Mouse (Mus musculus) liver, embryonic 13.5 days (tissue): ENCODE data around the gene Zfp933. TPM values are rescaled to one million over a fixed set of nuclear protein-coding genes. Genes with fewer than 3 reads are reported as not detected.
"Not testable (repeated sequence)": the region's sequence is repeated elsewhere in the genome, so short reads cannot be mapped to it uniquely, and the experiment has no call there.

Experiments
- ATAC-seq: fragments of 200-750 bp; cut with Nextera tagmentation; 2 replicates; pipeline ENCODE4 v1.8.0; 2017; ENCODE audit warnings: low read depth, mild to moderate bottlenecking, moderate number of reproducible peaks, moderate library complexity
- DNase-seq: peaks from one replicate; pipeline ENCODE4 v3.0.0; 2022
- H3K27ac ChIP-seq: fragments of 300-500 bp; sonication (generic); 2 replicates; pipeline ENCODE4 v1.5.1; 2015; ENCODE audit warnings: moderate library complexity, mild to moderate bottlenecking, inconsistent platforms
- H3K27me3 ChIP-seq: fragments of 300-500 bp; sonication (generic); 2 replicates; pipeline ENCODE4 v1.6.1; 2015; ENCODE audit warnings: mild to moderate bottlenecking, inconsistent platforms
- H3K36me3 ChIP-seq: fragments of 300-500 bp; sonication (generic); 2 replicates; pipeline ENCODE4 v1.6.1; 2015; ENCODE audit warnings: mild to moderate bottlenecking, inconsistent platforms
- H3K4me1 ChIP-seq: fragments of 300-500 bp; sonication (generic); replicated peaks from 2 replicates; pipeline ENCODE4 v1.6.1; 2015; ENCODE audit warnings: inconsistent platforms
- H3K4me2 ChIP-seq: fragments of 300-500 bp; sonication (generic); 2 replicates; pipeline ENCODE4 v1.6.1; 2015; ENCODE audit warnings: inconsistent platforms, mild to moderate bottlenecking, moderate library complexity
- H3K4me3 ChIP-seq: fragments of 300-500 bp; sonication (generic); replicated peaks from 2 replicates; pipeline ENCODE4 v1.5.1; 2015; ENCODE audit warnings: mild to moderate bottlenecking, inconsistent platforms
- H3K9ac ChIP-seq: fragments of 300-500 bp; sonication (generic); 2 replicates; pipeline ENCODE4 v1.6.1; 2015; ENCODE audit warnings: mild to moderate bottlenecking, inconsistent platforms
- H3K9me3 ChIP-seq: fragments of 300-500 bp; sonication (generic); replicated peaks from 2 replicates; pipeline ENCODE4 v1.6.1; 2016; ENCODE audit warnings: inconsistent platforms
- WGBS: fragments of 180-500 bp; shearing (Covaris S2); methylation state at CpG from one replicate; pipeline ENCODE4 v1.1.7; 2015; ENCODE audit not compliant: insufficient replicate concordance; 5-methylcytosine and 5-hydroxymethylcytosine counted together
- polyA plus RNA-seq: library from polyadenylated mRNA; unstranded; fragments of >200 nt; fragmentation: Nextera tagmentation; extraction: Ambion mirVana; gene quantifications from 2 replicates; pipeline ENCODE4 v1.2.1, GENCODE M21; 2015

Gene Zfp933
- polyA plus RNA-seq, 1 experiment from 2014 or later, result 1.3 TPM

DNA sequence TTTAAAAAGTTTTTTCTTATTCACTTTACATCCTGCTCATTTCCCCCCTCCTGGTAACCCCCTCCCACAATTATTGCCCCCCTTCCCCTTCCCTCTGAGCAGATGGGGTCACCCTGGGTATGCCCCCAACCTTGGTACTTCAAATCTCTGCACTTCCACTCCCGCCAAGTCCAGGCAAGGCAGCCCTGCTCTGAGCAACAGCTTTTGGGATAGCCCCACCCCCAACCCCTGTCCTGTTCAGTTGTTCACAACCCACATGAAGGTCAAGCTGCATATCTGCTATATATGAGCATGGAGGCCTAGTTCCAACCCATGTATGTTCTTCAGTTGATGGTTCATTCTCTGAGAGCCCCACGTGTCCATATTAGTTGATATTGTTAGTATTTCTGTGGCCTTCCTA lies 2.6 kb upstream of the Zfp933 start:
- Histone ChIP-seq H3K27me3 (no peaks in the 10 kb centered on the region), H3K9ac (no peak overlapping the region), H3K4me1 (peaks cover 24% of the 10 kb centered on the region), H3K36me3 (no peaks in the 10 kb centered on the region), H3K4me3 (no peak overlapping the region), H3K27ac (no peak overlapping the region), H3K9me3 (no peaks in the 10 kb centered on the region), H3K4me2 (no peak overlapping the region)
- ATAC-seq (no peak), DNase-seq (no peak)
- 77% methylated on average over 2 of the region's 2 CpGs for WGBS

DNA sequence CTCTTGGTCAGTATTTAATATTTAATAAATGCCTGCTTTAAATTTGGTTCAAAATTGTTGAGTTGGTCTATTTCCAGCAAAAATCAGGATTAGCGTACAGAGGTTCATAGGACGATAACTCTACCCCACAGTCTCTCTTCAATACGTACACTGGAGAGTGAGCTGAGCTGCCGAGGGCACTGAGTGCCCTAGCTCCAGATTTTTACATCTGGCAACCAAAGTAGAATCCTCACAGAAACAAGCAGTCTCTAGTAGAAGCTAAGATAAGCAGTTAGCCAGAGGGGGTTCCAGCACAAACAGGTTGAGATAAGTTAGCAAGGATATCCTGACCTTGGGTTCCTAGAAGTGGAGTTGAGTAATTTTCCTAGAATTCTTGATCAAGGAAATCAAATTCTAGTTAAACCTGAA lies 422 bp upstream of the Zfp933 start:
- no peak for DNase-seq
- Histone ChIP-seq H3K4me1 (peaks cover 24% of the 10 kb centered on the region), H3K9ac (peak overlapping the region; percentile 76), H3K27me3 (no peaks in the 10 kb centered on the region), H3K36me3 (peaks cover 5% of the 10 kb centered on the region; the same call in 1 of the 2 replicates), H3K4me2 (peak overlapping the region; percentile 72), H3K4me3 (peak overlapping the region; percentile 77), H3K27ac (peak overlapping the region; percentile 21), H3K9me3 (no peaks in the 10 kb centered on the region)
- peak; percentile 69 for ATAC-seq
- WGBS, result 3% methylated on average over 4 of the region's 4 CpGs

DNA sequence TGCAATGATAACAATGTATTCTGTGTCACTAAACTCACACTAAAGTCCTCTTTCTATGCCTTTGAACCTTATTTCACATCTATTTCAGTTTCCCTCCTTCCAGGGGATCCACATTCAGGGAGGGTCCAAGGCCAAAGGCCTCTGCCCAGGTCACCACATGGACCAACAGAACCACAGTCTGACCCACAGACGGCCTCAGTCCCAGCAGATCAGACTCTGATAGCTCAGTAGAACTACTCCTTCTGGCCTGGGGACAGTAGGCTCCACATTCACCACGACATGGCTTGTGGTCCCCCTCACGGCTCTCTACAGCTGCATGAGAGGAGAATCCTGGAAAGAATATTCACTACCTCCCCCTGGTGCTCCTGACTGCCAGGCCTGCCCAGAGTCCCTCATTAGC lies 5.3 kb downstream of the Zfp933 start:
- Histone ChIP-seq H3K9me3 (no peaks in the 10 kb centered on the region), H3K4me2 (no peak overlapping the region), H3K27ac (no peak overlapping the region), H3K4me3 (no peak overlapping the region), H3K36me3 (peaks cover 24% of the 10 kb centered on the region), H3K9ac (no peak overlapping the region), H3K27me3 (no peaks in the 10 kb centered on the region), H3K4me1 (peaks cover 6% of the 10 kb centered on the region)
- no peak for ATAC-seq
- 79% methylated on average over 3 of the region's 3 CpGs for WGBS
- DNase-seq, result no peak

DNA sequence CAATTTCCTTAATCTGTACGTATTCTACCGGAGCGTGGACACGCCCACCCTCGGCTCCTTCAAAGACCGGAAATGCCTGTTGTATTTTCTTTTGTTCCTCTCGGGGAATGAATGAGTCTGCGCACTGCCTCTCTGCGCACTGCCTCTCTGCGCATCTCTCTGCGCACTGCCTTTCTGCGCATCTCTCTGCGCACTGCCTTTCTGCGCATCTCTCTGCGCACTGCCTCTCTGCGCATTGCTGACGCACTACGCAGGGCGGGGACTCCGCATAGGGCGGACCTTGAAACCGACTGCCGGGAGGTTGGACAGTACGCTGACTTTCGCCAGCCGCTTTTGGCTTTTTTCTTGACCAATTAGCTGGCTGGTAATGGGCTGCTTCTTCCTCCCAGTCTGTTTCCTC lies 8.9 kb downstream of the Zfp933 start:
- DNase-seq, H3K27me3 ChIP-seq: not testable (repeated sequence)
- 95% methylated on average over 21 of the region's 26 CpGs for WGBS

DNA sequence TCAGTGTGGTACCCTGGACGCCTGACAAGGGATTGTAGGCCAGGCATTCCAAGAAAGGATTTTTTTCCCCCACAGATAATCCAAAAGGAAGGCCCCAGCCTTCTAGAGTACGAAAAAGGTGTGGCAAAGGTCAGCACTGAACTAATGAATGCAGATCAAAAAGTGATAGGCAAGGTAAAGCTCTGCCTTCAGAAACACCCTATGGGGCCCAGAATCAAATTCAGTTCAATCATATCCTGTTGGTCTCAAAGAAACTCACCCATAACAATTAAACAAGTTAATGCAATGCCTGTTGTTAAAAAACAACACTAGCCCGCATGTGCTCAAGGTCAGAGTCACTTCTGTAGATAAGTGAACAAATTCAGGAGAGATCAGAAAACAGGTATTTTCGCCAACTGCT lies 23.8 kb downstream of the Zfp933 start:
- H3K4me2 ChIP-seq, result no peak overlapping the region
- H3K9ac ChIP-seq, result no peak overlapping the region
- no peak for DNase-seq
- 72% methylated on average over 4 of the region's 4 CpGs for WGBS
- H3K4me3 ChIP-seq, result no peak overlapping the region
- no peaks in the 10 kb centered on the region for H3K4me1 ChIP-seq
- ATAC-seq, result no peak
- no peak overlapping the region for H3K27ac ChIP-seq
- H3K27me3 ChIP-seq, result no peaks in the 10 kb centered on the region
- H3K36me3 ChIP-seq, result peaks cover 45% of the 10 kb centered on the region
- peaks cover 17% of the 10 kb centered on the region for H3K9me3 ChIP-seq

More for the DNA sequence above, 8.9 kb downstream of the Zfp933 start:
- not testable (repeated sequence) for H3K9ac ChIP-seq, H3K4me1 ChIP-seq, H3K9me3 ChIP-seq, H3K4me2 ChIP-seq, ATAC-seq, H3K4me3 ChIP-seq, H3K27ac ChIP-seq
- H3K36me3 ChIP-seq, result peaks cover 20% of the 10 kb centered on the region

DNA sequence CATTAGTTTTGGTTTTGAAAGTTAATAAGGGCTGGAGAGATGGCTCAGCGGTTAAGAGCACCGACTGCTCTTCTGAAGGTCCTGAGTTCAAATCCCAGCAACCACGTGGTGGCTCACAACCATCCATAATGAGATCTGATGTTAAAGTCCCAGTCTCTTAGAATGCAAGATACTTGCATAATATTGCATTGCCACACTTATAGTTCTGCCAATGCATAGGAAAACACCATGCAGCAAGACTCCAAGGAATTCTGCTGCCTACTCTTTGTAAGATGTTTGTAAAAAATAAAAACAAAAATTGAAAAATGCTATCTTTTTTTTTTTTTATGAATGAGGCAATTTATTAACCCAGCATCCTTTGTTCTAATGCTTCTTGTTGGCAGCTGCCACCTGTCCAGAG lies 26.8 kb downstream of the Zfp933 start:
- H3K27me3 ChIP-seq, ATAC-seq, H3K4me3 ChIP-seq, H3K4me1 ChIP-seq, H3K9ac ChIP-seq, H3K4me2 ChIP-seq, DNase-seq, H3K27ac ChIP-seq: not testable (repeated sequence)
- H3K36me3 ChIP-seq, result peaks cover 22% of the 10 kb centered on the region
- peaks cover 17% of the 10 kb centered on the region for H3K9me3 ChIP-seq
- 68% methylated on average over 3 of the region's 3 CpGs for WGBS

DNA sequence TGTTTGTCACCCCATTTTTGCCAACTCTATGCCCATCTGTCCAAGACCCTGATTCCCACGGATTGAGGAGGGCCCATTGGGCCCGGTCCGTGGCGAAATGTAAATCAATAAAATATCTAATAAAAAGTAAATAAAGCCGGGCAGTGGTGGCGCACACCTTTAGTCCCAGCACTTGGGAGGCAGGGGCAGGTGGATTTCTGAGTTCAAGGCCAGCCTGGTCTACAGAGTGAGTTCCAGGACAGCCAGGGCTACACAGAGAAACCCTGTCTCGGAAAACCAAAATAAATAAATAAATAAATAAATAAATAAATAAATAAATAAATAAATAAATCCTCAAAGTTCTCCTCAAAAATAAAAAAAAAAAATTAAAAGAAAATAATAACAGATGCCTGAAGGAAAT lies 28.5 kb downstream of the Zfp933 start:
- H3K4me1 ChIP-seq, H3K4me3 ChIP-seq, DNase-seq, H3K4me2 ChIP-seq, H3K27me3 ChIP-seq, H3K9ac ChIP-seq, H3K27ac ChIP-seq, ATAC-seq, H3K9me3 ChIP-seq, H3K36me3 ChIP-seq: not testable (repeated sequence)
- 66% methylated on average over 7 of the region's 7 CpGs for WGBS

DNA sequence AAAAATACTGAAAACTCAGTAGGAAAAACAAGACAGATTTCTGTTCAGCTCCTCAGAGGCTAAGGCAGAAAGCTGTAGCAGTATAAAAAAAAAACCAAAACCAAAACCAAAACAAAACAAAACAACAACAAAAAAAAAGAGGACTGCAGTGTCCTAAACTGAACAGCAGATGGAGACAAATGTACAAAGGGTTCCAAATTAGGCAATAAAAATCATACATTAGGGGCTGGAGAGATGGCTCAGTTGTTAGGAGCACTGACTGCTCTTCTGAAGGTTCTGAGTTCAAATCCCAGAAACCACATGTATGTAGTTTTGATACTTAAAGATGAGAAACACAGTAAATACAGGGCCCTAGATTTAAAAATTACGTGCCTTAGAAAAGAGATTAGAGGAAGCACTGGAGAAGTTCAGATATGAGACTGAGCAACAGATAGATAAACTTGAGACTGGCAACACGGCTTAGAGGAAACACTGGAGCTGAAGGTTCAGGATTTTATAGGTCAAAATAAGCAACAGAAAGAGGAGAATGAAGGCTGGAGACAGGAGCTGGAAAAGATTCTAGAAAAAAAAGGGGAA lies 33.5 kb downstream of the Zfp933 start:
- H3K4me3 ChIP-seq, result peak overlapping the region; percentile 6; the same call in 1 of the 2 replicates
- H3K27me3 ChIP-seq, result no peaks in the 10 kb centered on the region
- ATAC-seq (peak; percentile 55), DNase-seq (no peak)
- 19% methylated on average over 2 of the region's 2 CpGs for WGBS
- no peaks in the 10 kb centered on the region for H3K36me3 ChIP-seq
- H3K4me1 ChIP-seq, result peaks cover 15% of the 10 kb centered on the region
- peak overlapping the region; percentile 28 for H3K4me2 ChIP-seq
- no peak overlapping the region for H3K27ac ChIP-seq
- H3K9ac ChIP-seq, result no peak overlapping the region
- no peaks in the 10 kb centered on the region for H3K9me3 ChIP-seq

DNA sequence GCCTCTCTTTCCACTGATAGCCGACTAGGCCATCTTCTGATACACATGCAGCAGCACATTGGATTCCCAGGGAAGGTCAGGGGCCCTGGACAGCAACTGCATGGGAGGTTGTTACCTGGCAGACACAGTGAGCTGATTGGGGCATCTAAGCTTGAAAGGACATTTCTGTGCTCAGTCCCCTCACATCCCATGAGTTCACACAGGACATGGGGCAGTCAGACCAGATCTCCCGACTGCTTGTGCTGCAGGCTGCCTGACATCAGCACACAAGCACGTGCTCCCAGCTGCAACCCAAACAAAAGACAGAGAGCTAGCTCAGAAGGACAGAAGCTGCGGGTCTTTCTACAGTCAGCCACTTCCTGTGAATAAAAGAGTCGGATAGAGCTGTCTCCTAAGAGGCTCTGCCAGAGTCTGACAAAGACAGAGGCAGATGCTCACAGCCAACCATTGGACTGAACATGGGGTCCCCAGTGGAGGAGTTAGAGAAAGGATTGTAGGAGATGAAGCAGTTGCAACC lies 34.9 kb downstream of the Zfp933 start:
- ATAC-seq, result no peak

DNA sequence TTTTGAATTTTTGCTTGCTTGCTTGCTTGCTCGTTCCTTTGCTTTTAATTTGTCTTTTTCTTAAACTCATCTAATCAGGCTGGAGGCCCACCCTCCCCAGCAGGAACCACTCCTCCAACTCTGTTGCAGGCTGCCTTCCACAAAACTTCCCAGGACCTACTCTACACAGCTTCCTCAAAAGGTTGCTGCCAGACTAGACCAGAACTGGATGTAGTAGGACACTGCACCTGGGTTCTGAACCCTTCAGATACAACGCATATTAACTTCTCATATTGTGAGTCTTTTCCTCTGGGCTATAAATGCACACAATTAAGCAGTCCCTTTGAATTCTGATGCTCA lies 38.2 kb downstream of the Zfp933 start:
- H3K4me1 ChIP-seq, result peaks cover 22% of the 10 kb centered on the region
- H3K9me3 ChIP-seq, H3K36me3 ChIP-seq, H3K9ac ChIP-seq, ATAC-seq, H3K27me3 ChIP-seq, DNase-seq, H3K27ac ChIP-seq: not testable (repeated sequence)
- 41% methylated on average over 2 of the region's 2 CpGs for WGBS
- H3K4me2 ChIP-seq, result peak overlapping the region; percentile 72
- peak overlapping the region; percentile 69 for H3K4me3 ChIP-seq

More for the DNA sequence above, 34.9 kb downstream of the Zfp933 start:
- H3K9ac ChIP-seq, result no peak overlapping the region
- no peak overlapping the region for H3K4me3 ChIP-seq
- peaks cover 22% of the 10 kb centered on the region for H3K4me1 ChIP-seq
- H3K36me3 ChIP-seq, result no peaks in the 10 kb centered on the region
- H3K9me3 ChIP-seq, result no peaks in the 10 kb centered on the region
- no peak overlapping the region for H3K4me2 ChIP-seq
- 32% methylated on average over 5 of the region's 5 CpGs for WGBS
- DNase-seq, result no peak
- no peak overlapping the region for H3K27ac ChIP-seq
- no peaks in the 10 kb centered on the region for H3K27me3 ChIP-seq

DNA sequence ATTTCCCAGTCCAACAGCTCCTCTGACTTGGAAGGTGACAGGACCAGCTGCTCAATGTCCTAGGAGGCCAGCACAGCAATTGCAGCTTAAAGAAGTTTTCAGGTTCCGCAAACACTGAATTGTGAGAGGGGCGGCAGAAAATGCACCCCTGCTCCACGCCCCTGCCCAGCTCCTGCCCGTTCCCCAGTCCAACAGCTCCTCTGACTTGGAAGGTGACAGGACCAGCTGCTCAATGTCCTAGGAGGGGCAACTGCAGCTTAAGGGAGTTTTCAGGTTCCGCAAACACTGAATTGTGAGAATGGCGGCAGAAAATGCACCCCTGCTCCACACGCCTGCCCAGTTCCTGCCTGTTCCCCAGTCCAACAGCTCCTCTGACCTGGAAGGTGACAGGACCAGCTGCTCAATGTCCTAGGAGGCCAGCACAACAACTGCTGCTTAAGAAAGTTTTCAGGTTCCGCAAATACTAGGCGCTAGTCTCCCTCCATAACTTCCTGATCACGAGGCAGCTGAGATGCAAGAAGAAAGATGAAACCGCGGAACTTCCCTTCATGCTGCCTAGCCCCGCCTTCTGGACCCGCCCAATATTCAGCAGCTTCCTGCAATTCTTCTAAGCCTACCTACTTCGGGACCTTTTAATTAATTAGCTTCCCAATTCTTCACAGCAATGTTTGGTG lies 38.7 kb downstream of the Zfp933 start, which contains the start of gene Zfp984:
Gene Zfp984 (minus strand): TSS at position 497 of the 674 bp plus-strand sequence.
- H3K4me3 ChIP-seq, result peak within 1 kb of the TSS; percentile 69
- peaks cover 19% of the 10 kb centered on the region for H3K4me1 ChIP-seq
- H3K27ac ChIP-seq, result peak within 1 kb of the TSS; percentile 66
- H3K9ac ChIP-seq, result peak within 1 kb of the TSS; percentile 78
- peak within 1 kb of the TSS; percentile 72 for H3K4me2 ChIP-seq
- 4% methylated on average over 15 of the region's 15 CpGs for WGBS
- DNase-seq (peak; percentile 20), ATAC-seq (peak; percentile 74)
- not testable (repeated sequence) for H3K9me3 ChIP-seq, H3K36me3 ChIP-seq, H3K27me3 ChIP-seq

DNA sequence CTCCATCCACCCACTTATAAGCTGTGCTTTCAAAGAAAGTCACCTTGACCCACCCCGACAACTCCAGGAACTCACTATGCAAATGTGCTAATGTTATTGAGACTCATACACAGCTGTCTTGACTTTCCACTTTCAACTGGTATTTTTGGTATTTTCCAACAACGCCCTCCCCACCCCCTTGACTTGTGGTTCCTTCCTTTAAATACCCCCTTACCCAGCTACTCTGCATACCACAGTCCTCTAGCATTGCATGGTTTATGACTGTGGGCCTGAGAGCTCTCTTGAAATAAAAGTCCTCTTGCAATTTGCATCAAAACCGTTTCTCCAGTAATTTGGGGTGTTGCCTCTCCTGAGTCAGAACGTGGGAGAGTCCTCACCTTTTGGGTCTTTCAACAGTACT lies 39.7 kb downstream of the Zfp933 start:
- not testable (repeated sequence) for DNase-seq, H3K9me3 ChIP-seq, H3K36me3 ChIP-seq, ATAC-seq, H3K27ac ChIP-seq, H3K27me3 ChIP-seq
- Histone ChIP-seq H3K9ac (peak overlapping the region; percentile 78), H3K4me1 (peaks cover 16% of the 10 kb centered on the region), H3K4me2 (peak overlapping the region; percentile 72), H3K4me3 (peak overlapping the region; percentile 69)
- 58% methylated on average over 4 of the region's 4 CpGs for WGBS
